Mouse (Mus musculus) CH12.LX (cell line): ENCODE results near the gene Mettl22.
A peak's percentile ranks its signal among the peaks of the same experiment; 100 is the strongest.

ENCODE experiments used
- CHD1 ChIP-seq: IDR thresholded peaks from 2 replicates; pipeline ENCODE4 v1.6.1; 2012; ENCODE audit warnings: low read depth, low read length, improper control_type of control experiment, inconsistent platforms
- CTCF ChIP-seq, 2 experiments: IDR thresholded peaks in 1 of 2; conservative IDR thresholded peaks in 1 of 2; 2 replicates each; pipeline ENCODE4 v1.5.1; 2011 to 2012; ENCODE audit warnings: low read depth in 2 of 2, low read length in 2 of 2, improper control_type of control experiment in 1 of 2, inconsistent platforms in 1 of 2, mild to moderate bottlenecking in 1 of 2, moderate library complexity in 1 of 2
- EP300 ChIP-seq: IDR thresholded peaks from 2 replicates; pipeline ENCODE4 v1.6.1; 2011; ENCODE audit warnings: low read length, improper control_type of control experiment
- MAZ ChIP-seq: IDR thresholded peaks from 2 replicates; pipeline ENCODE4 v1.6.1; 2012; ENCODE audit warnings: low read depth, mild to moderate bottlenecking, inconsistent platforms, low read length, improper control_type of control experiment, moderate library complexity
- POLR2A ChIP-seq: IDR thresholded peaks from 2 replicates; pipeline ENCODE4 v1.6.1; 2011; ENCODE audit warnings: low read depth, mild to moderate bottlenecking, improper control_type of control experiment, low read length
- RCOR1 ChIP-seq: conservative IDR thresholded peaks from 2 replicates; pipeline ENCODE4 v1.6.1; 2012; ENCODE audit warnings: low read depth, mild to moderate bottlenecking, inconsistent platforms, low read length, improper control_type of control experiment
- SIN3A ChIP-seq: IDR thresholded peaks from 2 replicates; pipeline ENCODE4 v1.6.1; 2012; ENCODE audit warnings: low read length, improper control_type of control experiment, inconsistent platforms

GRCm38 (mm10) chr16:8513236-8513906, 42.8 kb downstream of the Mettl22 start, which contains the start of gene Abat:
- no peak for TF ChIP-seq CTCF (conservative IDR thresholded peaks at IDR 0.05 in 1 of 2, IDR thresholded peaks at IDR 0.05 in 1 of 2; ENCODE audit: low read depth in 2 of 2, low read length in 2 of 2)
- TF ChIP-seq SIN3A: no peak
- TF ChIP-seq MAZ: peak; percentile 73
- TF ChIP-seq CHD1: no peak
- TF ChIP-seq POLR2A: no peak
- TF ChIP-seq EP300: no peak
- no peak for TF ChIP-seq RCOR1
